Mouse (Mus musculus) embryonic facial prominence, embryonic 15.5 days (tissue): ENCODE data around the gene Gnl2. TPM values are rescaled to one million over a fixed set of nuclear protein-coding genes. Genes with fewer than 3 reads are reported as not detected.

ENCODE experiments used
- ATAC-seq: fragments of 200-750 bp; cut with Nextera tagmentation; 2 replicates; pipeline ENCODE4 v1.8.0; 2017; ENCODE audit warnings: low read depth, moderate TSS enrichment; ENCODE audit not compliant: insufficient number of reproducible peaks, low FRiP score, low TSS enrichment
- H3K27ac ChIP-seq: fragments of 300-500 bp; sonication (generic); replicated peaks from 2 replicates; pipeline ENCODE4 v1.5.1; 2015; ENCODE audit warnings: mild to moderate bottlenecking, inconsistent platforms
- H3K27me3 ChIP-seq: fragments of 300-500 bp; sonication (generic); 2 replicates; pipeline ENCODE4 v1.6.1; 2015; ENCODE audit warnings: inconsistent platforms
- H3K36me3 ChIP-seq: fragments of 300-500 bp; sonication (generic); 2 replicates; pipeline ENCODE4 v1.6.1; 2015; ENCODE audit warnings: mild to moderate bottlenecking, inconsistent platforms
- H3K4me1 ChIP-seq: fragments of 300-500 bp; sonication (generic); 2 replicates; pipeline ENCODE4 v1.6.1; 2015; ENCODE audit warnings: inconsistent platforms
- H3K4me2 ChIP-seq: fragments of 300-500 bp; sonication (generic); replicated peaks from 2 replicates; pipeline ENCODE4 v1.6.1; 2015; ENCODE audit warnings: mild to moderate bottlenecking, inconsistent platforms
- H3K4me3 ChIP-seq: fragments of 300-500 bp; sonication (generic); replicated peaks from 2 replicates; pipeline ENCODE4 v1.5.1; 2015; ENCODE audit warnings: mild to moderate bottlenecking, inconsistent platforms
- H3K9ac ChIP-seq: fragments of 300-500 bp; sonication (generic); 2 replicates; pipeline ENCODE4 v1.6.1; 2015; ENCODE audit warnings: inconsistent platforms
- H3K9me3 ChIP-seq: fragments of 300-500 bp; sonication (generic); replicated peaks from 2 replicates; pipeline ENCODE4 v1.6.1; 2016; ENCODE audit warnings: inconsistent platforms
- WGBS: fragments of 180-500 bp; shearing (Covaris S2); methylation state at CpG from one replicate; pipeline ENCODE4 v1.1.7; 2015; 5-methylcytosine and 5-hydroxymethylcytosine counted together
- polyA plus RNA-seq: library from polyadenylated mRNA; unstranded; fragments of >200 nt; fragmentation: Nextera tagmentation; extraction: Ambion mirVana; gene quantifications from 2 replicates; pipeline ENCODE4 v1.2.1, GENCODE M21; 2015

Gnl2 gene
- polyA plus RNA-seq, 1 experiment from 2014 or later: 102 TPM

GRCm38 (mm10) chr4:125007460-125007859 lies 8.9 kb upstream of the Gnl2 start:
- Histone ChIP-seq H3K9me3 (no peaks in the 10 kb centered on the region), H3K36me3 (no peaks in the 10 kb centered on the region), H3K4me2 (no peak overlapping the region), H3K4me3 (no peak overlapping the region), H3K27ac (no peak overlapping the region), H3K27me3 (peaks cover 55% of the 10 kb centered on the region), H3K4me1 (peaks cover 11% of the 10 kb centered on the region), H3K9ac (no peak overlapping the region)
- WGBS: 42% methylated on average over 15 of the region's 15 CpGs
- ATAC-seq: no peak

- no peak overlapping the region for H3K4me3 ChIP-seq
- no peaks in the 10 kb centered on the region for H3K9me3 ChIP-seq
- H3K27ac ChIP-seq: no peak overlapping the region
- H3K4me2 ChIP-seq: no peak overlapping the region
- no peak overlapping the region for H3K9ac ChIP-seq
- H3K4me1 ChIP-seq: peaks cover 11% of the 10 kb centered on the region
- 63% methylated on average over 6 of the region's 6 CpGs for WGBS
- H3K36me3 ChIP-seq: no peaks in the 10 kb centered on the region
- ATAC-seq: no peak
- peaks cover 61% of the 10 kb centered on the region for H3K27me3 ChIP-seq
Observed at GRCm38 (mm10) chr4:125008220-125008619, 8.2 kb upstream of the Gnl2 start.

- H3K27me3 ChIP-seq: peaks cover 61% of the 10 kb centered on the region
- 44% methylated on average over 8 of the region's 8 CpGs for WGBS
- ATAC-seq: no peak
Observed at GRCm38 (mm10) chr4:125008712-125009111, 7.7 kb upstream of the Gnl2 start.

GRCm38 (mm10) chr4:125017431-125017830 lies 1.0 kb downstream of the Gnl2 start:
- peaks cover 13% of the 10 kb centered on the region for H3K27me3 ChIP-seq
- no peaks in the 10 kb centered on the region for H3K9me3 ChIP-seq
- H3K4me1 ChIP-seq: peaks cover 20% of the 10 kb centered on the region; the same call in 1 of the 2 replicates
- no peak overlapping the region for H3K4me3 ChIP-seq
- no peak overlapping the region for H3K4me2 ChIP-seq
- WGBS: 50% methylated on average over 11 of the region's 11 CpGs
- no peak overlapping the region for H3K27ac ChIP-seq
- H3K9ac ChIP-seq: no peak overlapping the region
- no peaks in the 10 kb centered on the region for H3K36me3 ChIP-seq
- no peak for ATAC-seq

More at GRCm38 (mm10) chr4:125008712-125009111, 7.7 kb upstream of the Gnl2 start:
- Histone ChIP-seq H3K4me2 (no peak overlapping the region), H3K4me1 (peaks cover 11% of the 10 kb centered on the region), H3K4me3 (no peak overlapping the region), H3K9ac (no peak overlapping the region), H3K27ac (no peak overlapping the region), H3K9me3 (no peaks in the 10 kb centered on the region), H3K36me3 (no peaks in the 10 kb centered on the region)

DNA sequence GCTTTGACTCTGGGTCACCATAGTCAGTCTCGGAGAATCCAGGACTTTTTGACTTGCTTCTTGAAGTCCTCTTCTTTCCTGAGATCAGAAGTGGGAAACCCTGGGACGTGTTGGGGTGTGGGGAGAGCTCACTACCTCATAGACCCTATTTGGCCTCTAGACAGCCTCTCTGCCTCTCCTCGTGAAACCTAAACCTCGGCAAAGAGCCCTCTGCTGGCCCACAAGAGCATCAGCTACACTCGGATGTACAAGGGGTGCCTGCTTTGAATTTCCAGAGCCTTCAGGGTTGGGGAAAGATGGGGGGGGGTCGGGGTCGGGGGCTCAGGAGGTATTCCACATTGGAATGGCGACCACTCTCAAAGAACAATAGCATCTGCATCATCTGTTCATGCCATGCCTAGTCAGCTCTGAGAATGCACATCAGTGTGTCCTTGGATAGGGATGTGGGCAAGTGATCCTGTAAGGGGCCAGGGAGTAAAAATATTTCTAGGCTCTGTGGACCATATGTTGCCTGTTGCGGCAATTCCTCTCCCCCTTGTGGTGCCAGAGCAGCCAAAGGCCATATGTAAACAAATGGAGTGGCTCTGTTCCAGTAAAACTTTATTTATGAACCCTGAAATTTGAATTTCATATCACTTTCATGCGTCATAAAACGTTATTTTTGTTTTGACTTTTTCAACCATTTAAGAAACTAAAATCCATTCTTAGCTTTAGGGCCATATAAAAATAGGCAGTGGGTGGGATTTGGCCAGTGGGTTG lies 4.6 kb downstream of the Gnl2 start:
- Histone ChIP-seq H3K36me3 (no peaks in the 10 kb centered on the region), H3K27me3 (peaks cover 22% of the 10 kb centered on the region), H3K9me3 (no peaks in the 10 kb centered on the region), H3K4me2 (no peak overlapping the region), H3K4me1 (peaks cover 16% of the 10 kb centered on the region; the same call in 1 of the 2 replicates), H3K9ac (no peak overlapping the region), H3K27ac (0 out of 2 replicates have a peak overlapping the region, but pooled peaks have one; percentile 39), H3K4me3 (no peak overlapping the region)
- ATAC-seq: peak; percentile 69; the same call in 1 of the 2 replicates
- 18% methylated on average over 11 of the region's 11 CpGs for WGBS

GRCm38 (mm10) chr4:125029891-125030614 lies 13.7 kb downstream of the Gnl2 start:
- peak overlapping the region; percentile 79 for H3K4me2 ChIP-seq
- no peaks in the 10 kb centered on the region for H3K9me3 ChIP-seq
- H3K36me3 ChIP-seq: peaks cover 5% of the 10 kb centered on the region; the same call in 1 of the 2 replicates
- WGBS: under 1% methylated on average over 50 of the region's 50 CpGs
- no peak overlapping the region for H3K27ac ChIP-seq
- peaks cover 26% of the 10 kb centered on the region for H3K4me1 ChIP-seq
- ATAC-seq: peak; percentile 91
- H3K4me3 ChIP-seq: peak overlapping the region; percentile 80
- peaks cover 13% of the 10 kb centered on the region for H3K27me3 ChIP-seq
- H3K9ac ChIP-seq: peak overlapping the region; percentile 73

GRCm38 (mm10) chr4:125034341-125034740 lies 18.0 kb downstream of the Gnl2 start:
- H3K27ac ChIP-seq: no peak overlapping the region; the same call in 1 of the 2 replicates
- 62% methylated on average over 4 of the region's 4 CpGs for WGBS

GRCm38 (mm10) chr4:125044454-125044853 lies 28.1 kb downstream of the Gnl2 start:
- Histone ChIP-seq H3K27me3 (no peaks in the 10 kb centered on the region), H3K9ac (no peak overlapping the region), H3K4me3 (no peak overlapping the region), H3K36me3 (peaks cover 88% of the 10 kb centered on the region), H3K4me2 (no peak overlapping the region), H3K27ac (no peak overlapping the region), H3K9me3 (no peaks in the 10 kb centered on the region), H3K4me1 (no peaks in the 10 kb centered on the region)
- ATAC-seq: no peak
- WGBS: 87% methylated on average over 7 of the region's 7 CpGs

More at GRCm38 (mm10) chr4:125034341-125034740, 18.0 kb downstream of the Gnl2 start:
- Histone ChIP-seq H3K4me3 (no peak overlapping the region), H3K9me3 (no peaks in the 10 kb centered on the region), H3K9ac (no peak overlapping the region), H3K4me1 (peaks cover 26% of the 10 kb centered on the region), H3K27me3 (no peaks in the 10 kb centered on the region), H3K4me2 (no peak overlapping the region), H3K36me3 (peaks cover 20% of the 10 kb centered on the region)
- ATAC-seq: no peak

- no peak overlapping the region for H3K4me3 ChIP-seq
- H3K4me1 ChIP-seq: peaks cover 21% of the 10 kb centered on the region
- H3K9me3 ChIP-seq: no peaks in the 10 kb centered on the region
- H3K4me2 ChIP-seq: no peak overlapping the region
- H3K27ac ChIP-seq: no peak overlapping the region
- no peaks in the 10 kb centered on the region for H3K27me3 ChIP-seq
- 87% methylated on average over 9 of the region's 9 CpGs for WGBS
- H3K9ac ChIP-seq: no peak overlapping the region
- ATAC-seq: no peak
- H3K36me3 ChIP-seq: peaks cover 53% of the 10 kb centered on the region
Observed at GRCm38 (mm10) chr4:125055385-125055784, 39.0 kb downstream of the Gnl2 start.

GRCm38 (mm10) chr4:125056476-125056875 lies 40.1 kb downstream of the Gnl2 start:
- H3K4me1 ChIP-seq: peaks cover 21% of the 10 kb centered on the region
- 39% methylated on average over 4 of the region's 4 CpGs for WGBS
- H3K9ac ChIP-seq: no peak overlapping the region
- no peak overlapping the region for H3K4me3 ChIP-seq
- H3K27ac ChIP-seq: no peak overlapping the region
- H3K36me3 ChIP-seq: peaks cover 43% of the 10 kb centered on the region
- ATAC-seq: no peak; the same call in 1 of the 2 replicates
- H3K27me3 ChIP-seq: no peaks in the 10 kb centered on the region
- H3K9me3 ChIP-seq: no peaks in the 10 kb centered on the region
- no peak overlapping the region for H3K4me2 ChIP-seq

- Histone ChIP-seq H3K36me3 (peaks cover 38% of the 10 kb centered on the region), H3K9me3 (no peaks in the 10 kb centered on the region), H3K4me3 (no peak overlapping the region), H3K4me2 (no peak overlapping the region), H3K27ac (peak overlapping the region; percentile 39; the same call in 1 of the 2 replicates), H3K9ac (no peak overlapping the region), H3K27me3 (no peaks in the 10 kb centered on the region), H3K4me1 (peaks cover 21% of the 10 kb centered on the region)
- WGBS: 19% methylated on average over 3 of the region's 3 CpGs
- no peak for ATAC-seq
Observed at GRCm38 (mm10) chr4:125057273-125057672, 40.9 kb downstream of the Gnl2 start.
